Comparison of ENCODE assay signal across 12 mouse cellular contexts in genomic region chr5:91875875-91876681, GRCm38 (mm10).
DNase-seq lines count a peak whose midpoint lies in the region; ATAC-seq and TF ChIP-seq lines count a peak whose summit lies in the region.
"Had no signal": no experiment of that assay in that cellular context is flagged by ENCODE, and none has a peak within 500 bp of the region (broad histone marks: within the 10 kb centered on the region; RNA-seq: fewer than 3 reads in every experiment).

No protein-coding gene starts in this region.

- H3K4me1 ChIP-seq in MEL (ENCODE audit: control insufficient read depth in 1 of 2, insufficient read depth in 2 of 2, low read length in 2 of 2): peaks cover 0 to 12% of the 10 kb centered on the region in 2 experiments; a peak in 2 of 4 replicates
- H3K4me1 ChIP-seq in embryonic facial prominence, embryonic 12.5 days: no peaks in the 10 kb centered on the region
- peaks cover 4% of the 10 kb centered on the region; the same call in 1 of the 2 replicates for H3K4me1 ChIP-seq in limb, embryonic 12.5 days (replicated peaks)
- no peaks in the 10 kb centered on the region for H3K4me1 ChIP-seq in midbrain, postnatal 0 days (ENCODE audit: insufficient read depth, low read length)
- no peaks in the 10 kb centered on the region for H3K4me1 ChIP-seq in kidney, embryonic 15.5 days

- TF ChIP-seq CTCF in MEL (IDR thresholded peaks at IDR 0.05 in 2 of 3, conservative IDR thresholded peaks at IDR 0.05 in 1 of 3; ENCODE audit: control insufficient read depth in 1 of 3, insufficient read depth in 1 of 3, low read depth in 2 of 3, low read length in 3 of 3, poor library complexity in 1 of 3, severe bottlenecking in 1 of 3): no peak
- no peak for TF ChIP-seq CTCF in midbrain, postnatal 0 days (IDR thresholded peaks at IDR 0.05)

- H3K27me3 ChIP-seq in MEL (ENCODE audit: control insufficient read depth in 1 of 2, insufficient read depth in 2 of 2, low read length in 2 of 2): no peaks in the 10 kb centered on the region
- H3K27me3 ChIP-seq in embryonic facial prominence, embryonic 12.5 days: no peaks in the 10 kb centered on the region
- no peaks in the 10 kb centered on the region for H3K27me3 ChIP-seq in limb, embryonic 12.5 days
- H3K27me3 ChIP-seq in midbrain, postnatal 0 days (ENCODE audit: insufficient read depth, low read length): no peaks in the 10 kb centered on the region
- no peaks in the 10 kb centered on the region for H3K27me3 ChIP-seq in kidney, embryonic 15.5 days

- 67% methylated on average over 10 of the region's 10 CpGs for WGBS in embryonic facial prominence, embryonic 12.5 days
- WGBS in limb, embryonic 12.5 days: 64% methylated on average over 10 of the region's 10 CpGs
- WGBS in midbrain, postnatal 0 days: 59% methylated on average over 10 of the region's 10 CpGs
- 72% methylated on average over 10 of the region's 10 CpGs for WGBS in kidney, embryonic 15.5 days

- H3K9ac ChIP-seq in MEL (ENCODE audit: control insufficient read depth, low read depth, low read length, poor library complexity, severe bottlenecking): no peak overlapping the region
- no peak overlapping the region for H3K9ac ChIP-seq in embryonic facial prominence, embryonic 12.5 days
- H3K9ac ChIP-seq in limb, embryonic 12.5 days (replicated peaks): no peak overlapping the region
- H3K9ac ChIP-seq in midbrain, postnatal 0 days (replicated peaks; ENCODE audit: low read length, poor library complexity, severe bottlenecking): no peak overlapping the region
- no peak overlapping the region for H3K9ac ChIP-seq in kidney, embryonic 15.5 days
- H3K9ac ChIP-seq: liver, postnatal 0 days had no signal

- TF ChIP-seq EP300 in MEL (IDR thresholded peaks at IDR 0.05; ENCODE audit: low read depth in 1 of 2, low read length in 2 of 2): peak in 1 of 2 experiments; percentile 40; a peak in 2 of 4 replicates

- H3K36me3 ChIP-seq in MEL (ENCODE audit: control insufficient read depth in 1 of 2, insufficient read depth in 2 of 2, low read length in 2 of 2): peaks cover 0 to 10% of the 10 kb centered on the region in 2 experiments; a peak in 2 of 4 replicates
- no peaks in the 10 kb centered on the region for H3K36me3 ChIP-seq in embryonic facial prominence, embryonic 12.5 days
- no peaks in the 10 kb centered on the region for H3K36me3 ChIP-seq in limb, embryonic 12.5 days
- H3K36me3 ChIP-seq in midbrain, postnatal 0 days (ENCODE audit: insufficient read depth, low read length): no peaks in the 10 kb centered on the region
- no peaks in the 10 kb centered on the region for H3K36me3 ChIP-seq in kidney, embryonic 15.5 days

- H3K27ac ChIP-seq in MEL (ENCODE audit: control insufficient read depth, low read depth, low read length): no peak overlapping the region
- H3K27ac ChIP-seq in embryonic facial prominence, embryonic 12.5 days: no peak overlapping the region
- H3K27ac ChIP-seq in limb, embryonic 12.5 days: 0 out of 2 replicates have a peak overlapping the region, but pooled peaks have one; percentile 36
- H3K27ac ChIP-seq in midbrain, postnatal 0 days (ENCODE audit: low read depth, low read length): no peak overlapping the region
- no peak overlapping the region for H3K27ac ChIP-seq in kidney, embryonic 15.5 days

- no peak for TF ChIP-seq RAD21 in MEL (IDR thresholded peaks at IDR 0.05; ENCODE audit: low read depth, low read length)

- H3K9me3 ChIP-seq in MEL (replicated peaks; ENCODE audit: insufficient read depth, low read length): no peaks in the 10 kb centered on the region
- no peaks in the 10 kb centered on the region for H3K9me3 ChIP-seq in embryonic facial prominence, embryonic 12.5 days
- H3K9me3 ChIP-seq in limb, embryonic 12.5 days: no peaks in the 10 kb centered on the region
- H3K9me3 ChIP-seq in midbrain, postnatal 0 days (ENCODE audit: low read length): no peaks in the 10 kb centered on the region
- H3K9me3 ChIP-seq in kidney, embryonic 15.5 days (replicated peaks): no peaks in the 10 kb centered on the region

- H3K4me3 ChIP-seq in MEL (ENCODE audit: control insufficient read depth in 1 of 2, insufficient read depth in 1 of 2, low read depth in 2 of 2, low read length in 2 of 2): no peak overlapping the region
- H3K4me3 ChIP-seq in embryonic facial prominence, embryonic 12.5 days: no peak overlapping the region
- no peak overlapping the region for H3K4me3 ChIP-seq in limb, embryonic 12.5 days (replicated peaks)
- H3K4me3 ChIP-seq in midbrain, postnatal 0 days (ENCODE audit: low read depth, low read length): no peak overlapping the region
- H3K4me3 ChIP-seq in kidney, embryonic 15.5 days (replicated peaks): no peak overlapping the region
- H3K4me3 ChIP-seq: erythroblast, embryonic 14.5 days had no signal

- peak; percentile 38; the same call in 1 of the 2 replicates for ATAC-seq in embryonic facial prominence, embryonic 12.5 days (ENCODE audit: insufficient number of reproducible peaks, insufficient read depth, low FRiP score, low TSS enrichment)
- ATAC-seq in limb, embryonic 12.5 days (ENCODE audit: insufficient number of reproducible peaks, insufficient read depth, low FRiP score, low TSS enrichment, low read depth): peak; percentile 64
- ATAC-seq in midbrain, postnatal 0 days (ENCODE audit: low FRiP score): no peak
- no peak for ATAC-seq in kidney, embryonic 15.5 days (replicated peaks; ENCODE audit: low FRiP score)
- ATAC-seq: liver, postnatal 0 days had no signal

- no peaks in the 10 kb centered on the region for H3K79me2 ChIP-seq in MEL (ENCODE audit: control insufficient read depth, insufficient read depth, low read length, poor library complexity)

- TF ChIP-seq POLR2A in MEL (IDR thresholded peaks at IDR 0.05; ENCODE audit: control insufficient read depth in 1 of 2, insufficient read depth in 1 of 2, low read depth in 1 of 2, low read length in 2 of 2, poor library complexity in 1 of 2): no peak

- H3K4me2 ChIP-seq in embryonic facial prominence, embryonic 12.5 days (replicated peaks): no peak overlapping the region
- no peak overlapping the region for H3K4me2 ChIP-seq in limb, embryonic 12.5 days
- no peak overlapping the region for H3K4me2 ChIP-seq in midbrain, postnatal 0 days (ENCODE audit: low read depth, low read length, poor library complexity, severe bottlenecking)
- H3K4me2 ChIP-seq in kidney, embryonic 15.5 days: no peak overlapping the region

- DNase-seq in MEL (ENCODE audit: low read depth, low spot score): peak; percentile 51
- DNase-seq in midbrain, postnatal 0 days (ENCODE audit: low spot score): peak; percentile 70
- DNase-seq in adrenal gland, adult 18-20 months (ENCODE audit: low spot score in 2 of 2): no peak
- DNase-seq in ovary, adult 18-20 months (ENCODE audit: low spot score): no peak
- DNase-seq: adrenal gland, postnatal 36 days; cerebellum, adult 2 months; kidney, postnatal 36 days; liver, postnatal 0 days had no signal

TF ChIP-seq in MEL, 35 proteins besides CTCF, POLR2A, EP300 and RAD21:
- peak; percentile 62 for TF ChIP-seq RCOR1 (IDR thresholded peaks at IDR 0.05; ENCODE audit: low read depth, low read length)
- no peak for TF ChIP-seq JUND (IDR thresholded peaks at IDR 0.05; ENCODE audit: low read depth, low read length)

Comparison
In these comparisons a context has a peak if more than half of its experiments do, and no peak if none do; other contexts are left out.
1. DNase-seq: peak in MEL (single experiment) and midbrain, postnatal 0 days (single experiment); none in adrenal gland, adult 18-20 months (0 of 2) and ovary, adult 18-20 months (single experiment).
2. ATAC-seq: peak in embryonic facial prominence, embryonic 12.5 days (single experiment) and limb, embryonic 12.5 days (single experiment); none in midbrain, postnatal 0 days (single experiment) and kidney, embryonic 15.5 days (single experiment).